Mouse (Mus musculus) adrenal gland (tissue): Measurements from ENCODE around the gene Ifnb1.
"Not testable (repeated sequence)": the region's sequence is repeated elsewhere in the genome, so short reads cannot be mapped to it uniquely, and the experiment has no call there.

Experiments used
- intact Hi-C: fragments of 180-260 bp; cut with DNase I; formaldehyde crosslinking; loops from one replicate; pipeline ENCODE4 v1.15.1; 2025
- long read RNA-seq, 2 experiments: library from polyadenylated mRNA; unstranded; transcript quantifications; one replicate each; pipeline ENCODE4 v2.0.0; 2020; ENCODE audit warnings: borderline replicate concordance in 1 of 2; ENCODE audit not compliant: insufficient replicate concordance in 1 of 2

Gene Ifnb1
- long read RNA-seq, experiment 1, result 0 reads
- long read RNA-seq, experiment 2, result 0 reads

GRCm38 (mm10) chr4:88522674-88523073 is at the start of gene Ifnb1:
Ifnb1 (minus strand) TSS chr4:88522774.
- intact Hi-C loops, result loop anchor here (2.0 kb wide), 1 partner anchor 22 kb away; no protein-coding TSS in a partner anchor

GRCm38 (mm10) chr4:88571698-88572097 is 49.1 kb upstream of the Ifnb1 start, which contains the start of gene Ifna14:
Ifna14 (minus strand) TSS chr4:88571798.
- intact Hi-C loops, result no loop called here

- intact Hi-C loops, result no loop called here
These were observed 39.2 kb upstream of the Ifnb1 start for GRCm38 (mm10) chr4:88561791-88562190.

- intact Hi-C loops, result not testable (repeated sequence)
These were observed 35.6 kb upstream of the Ifnb1 start, which contains the start of gene Ifna15 for GRCm38 (mm10) chr4:88558145-88558544. Ifna15 (minus strand) TSS chr4:88558245.

- intact Hi-C loops, result no loop called here
These were observed 27.8 kb upstream of the Ifnb1 start for GRCm38 (mm10) chr4:88550161-88550945.

- intact Hi-C loops, result no loop called here
These were observed 25.4 kb upstream of the Ifnb1 start for GRCm38 (mm10) chr4:88547986-88548385.

- intact Hi-C loops, result loop anchor here (2.0 to 5.0 kb wide), 3 partner anchors 21 to 506 kb away; partner anchors contain the start of gene Ifnb1
These were observed 21.2 kb upstream of the Ifnb1 start for GRCm38 (mm10) chr4:88543649-88544234.

GRCm38 (mm10) chr4:88537328-88537727 is 14.8 kb upstream of the Ifnb1 start:
- intact Hi-C loops, result no loop called here

- intact Hi-C loops, result no loop called here
These were observed 14.1 kb upstream of the Ifnb1 start for GRCm38 (mm10) chr4:88536640-88537039.

GRCm38 (mm10) chr4:88535742-88536141 is 13.2 kb upstream of the Ifnb1 start:
- intact Hi-C loops, result no loop called here

GRCm38 (mm10) chr4:88534903-88535302 is 12.3 kb upstream of the Ifnb1 start:
- intact Hi-C loops, result no loop called here

GRCm38 (mm10) chr4:88533499-88533898 is 10.9 kb upstream of the Ifnb1 start:
- intact Hi-C loops, result no loop called here

GRCm38 (mm10) chr4:88530892-88531291 is 8.3 kb upstream of the Ifnb1 start:
- intact Hi-C loops, result no loop called here

- intact Hi-C loops, result no loop called here
These were observed 7.7 kb upstream of the Ifnb1 start for GRCm38 (mm10) chr4:88530271-88530670.

- intact Hi-C loops, result no loop called here
These were observed 3.9 kb upstream of the Ifnb1 start for GRCm38 (mm10) chr4:88526379-88527049.

- intact Hi-C loops, result no loop called here
These were observed 2.8 kb upstream of the Ifnb1 start for GRCm38 (mm10) chr4:88525393-88525792.

- intact Hi-C loops, result loop anchor here (2.0 kb wide), 1 partner anchor 22 kb away; no protein-coding TSS in a partner anchor
These were observed 667 bp upstream of the Ifnb1 start for GRCm38 (mm10) chr4:88523241-88523640.

GRCm38 (mm10) chr4:88517957-88518356 is 4.6 kb downstream of the Ifnb1 start:
- intact Hi-C loops, result no loop called here

- intact Hi-C loops, result no loop called here
These were observed 6.8 kb downstream of the Ifnb1 start for GRCm38 (mm10) chr4:88515711-88516211.

- intact Hi-C loops, result no loop called here
These were observed 7.3 kb downstream of the Ifnb1 start for GRCm38 (mm10) chr4:88515250-88515649.

GRCm38 (mm10) chr4:88514403-88514802 is 8.2 kb downstream of the Ifnb1 start:
- intact Hi-C loops, result no loop called here

- intact Hi-C loops, result no loop called here
These were observed 8.8 kb downstream of the Ifnb1 start for GRCm38 (mm10) chr4:88513743-88514142.
